Mouse (Mus musculus) G1E (cell line): ENCODE measurements around the gene Prol1. TPM values are rescaled to one million over a fixed set of nuclear protein-coding genes. Genes with fewer than 3 reads are reported as not detected.

Experiments used
- ATAC-seq: 2 replicates; pipeline ENCODE4 v1.8.0; 2016; ENCODE audit warnings: mild to moderate bottlenecking; ENCODE audit not compliant: insufficient number of reproducible peaks, poor library complexity, low FRiP score, severe bottlenecking; ENCODE audit errors: extremely low read depth
- DNase-seq: peaks from one replicate; pipeline ENCODE4 v3.0.0; 2012; ENCODE audit warnings: low spot score
- H3K27me3 ChIP-seq: 2 replicates; pipeline ENCODE4 v1.6.1; 2012; ENCODE audit warnings: mild to moderate bottlenecking, low read length, inconsistent platforms; ENCODE audit not compliant: insufficient read depth
- H3K36me3 ChIP-seq: replicated peaks from 2 replicates; pipeline ENCODE3; 2012; ENCODE audit warnings: mild to moderate bottlenecking, inconsistent platforms
- H3K4me1 ChIP-seq: 2 replicates; pipeline ENCODE4 v1.6.1; 2012; ENCODE audit warnings: low read depth, low read length, inconsistent platforms, mixed read lengths; ENCODE audit not compliant: insufficient read depth
- H3K4me3 ChIP-seq: 2 replicates; pipeline ENCODE4 v1.5.1; 2012; ENCODE audit warnings: low read depth, mild to moderate bottlenecking, inconsistent platforms, low read length, moderate library complexity, mixed read lengths
- H3K9me3 ChIP-seq: replicated peaks from 2 replicates; pipeline ENCODE4 v1.6.1; 2012; ENCODE audit warnings: inconsistent platforms
- CTCF ChIP-seq: IDR thresholded peaks from 2 replicates; pipeline ENCODE4 v1.5.1; 2012; ENCODE audit warnings: low read depth, low read length, inconsistent platforms, mixed read lengths
- GATA1 ChIP-seq: IDR thresholded peaks from 2 replicates; pipeline ENCODE4 v1.6.1; 2012; ENCODE audit warnings: borderline replicate concordance, low read length, inconsistent platforms, mixed read lengths
- GATA2 ChIP-seq: IDR thresholded peaks from 2 replicates; pipeline ENCODE4 v1.6.1; 2012; ENCODE audit warnings: low read depth, low read length, inconsistent platforms, borderline replicate concordance
- POLR2AphosphoS5 ChIP-seq: IDR thresholded peaks from 2 replicates; pipeline ENCODE4 v1.6.1; 2012; ENCODE audit warnings: low read depth, low read length, inconsistent platforms; ENCODE audit not compliant: insufficient replicate concordance
- TAL1 ChIP-seq: conservative IDR thresholded peaks from 2 replicates; pipeline ENCODE4 v1.6.1; 2012; ENCODE audit warnings: low read depth, low read length, inconsistent platforms, mixed read lengths
- polyA plus RNA-seq: library from polyadenylated mRNA; stranded (reverse); fragments of >175 nt; gene quantifications from 2 replicates; pipeline ENCODE4 v1.2.3, GENCODE M21; 2012
- total RNA-seq, 2 experiments: library from RNA; stranded (forward) in 1 of 2; stranded (reverse) in 1 of 2; fragments of 200-1000 nt in 1 of 2; fragments of >200 nt in 1 of 2; fragmentation: Nextera tagmentation in 1 of 2; gene quantifications; 2 replicates each; pipeline ENCODE4 v1.2.3; 2014 to 2017

The Prol1 gene
- total and polyA plus RNA-seq, 3 experiments = not detected

DNA sequence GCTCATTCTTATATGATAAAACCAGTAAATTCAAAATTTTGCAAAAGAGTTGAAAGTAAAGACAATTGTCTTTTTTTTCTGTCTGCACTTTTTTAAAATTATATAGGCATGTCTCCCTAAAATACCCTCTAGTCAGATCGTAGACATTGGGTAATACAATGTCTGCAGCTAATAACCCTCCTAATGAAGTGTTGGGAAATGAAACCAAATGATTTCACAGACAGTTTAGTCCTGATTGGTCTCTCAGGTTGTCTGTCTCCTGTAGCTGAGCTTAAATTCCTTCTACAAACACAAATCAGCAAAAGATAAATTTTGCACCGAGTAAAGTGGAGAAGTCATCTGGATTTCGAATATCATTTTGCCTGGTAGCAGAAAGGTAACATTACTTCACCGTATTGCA is 58.7 kb downstream of the Prol1 start, which contains the start of gene Amtn:
Gene Amtn (plus strand): TSS at position 301 of the 400 bp plus-strand sequence.
- no peaks in the 10 kb centered on the region for H3K9me3 ChIP-seq
- no peak for TF ChIP-seq GATA2
- no peak for TF ChIP-seq GATA1
- TF ChIP-seq POLR2AphosphoS5 = no peak
- no peak for TF ChIP-seq TAL1
- no peak for TF ChIP-seq CTCF
- H3K4me1 ChIP-seq = no peaks in the 10 kb centered on the region
- ATAC-seq = no peak
- no peaks in the 10 kb centered on the region for H3K27me3 ChIP-seq
- no peaks in the 10 kb centered on the region for H3K36me3 ChIP-seq
- no peak within 1 kb of the TSS for H3K4me3 ChIP-seq
- no peak for DNase-seq

Other genes with a start within 250 kb of the Prol1 start
- gene Smr2, start 230.8 kb upstream of the Prol1 start, total RNA-seq (2014; fragmentation: Nextera tagmentation) = not detected in 2 replicates
- 0.23 TPM in 1 of 2 replicates, not detected in the other for gene Smr2, start 230.8 kb upstream of the Prol1 start, total RNA-seq (2017)
- gene Smr2, start 230.8 kb upstream of the Prol1 start, polyA plus RNA-seq = not detected in 2 replicates
- gene Gm11116, start 205.8 kb upstream of the Prol1 start, total RNA-seq (2014; fragmentation: Nextera tagmentation) = not detected in 2 replicates
- gene Gm11116, start 205.8 kb upstream of the Prol1 start, total RNA-seq (2017) = not detected in 2 replicates
- gene Gm11116, start 205.8 kb upstream of the Prol1 start, polyA plus RNA-seq = not detected in 2 replicates
- not detected in 2 replicates for gene Gm11115, start 163.2 kb upstream of the Prol1 start, total RNA-seq (2014; fragmentation: Nextera tagmentation)
- not detected in 2 replicates for gene Gm11115, start 163.2 kb upstream of the Prol1 start, total RNA-seq (2017)
- gene Gm11115, start 163.2 kb upstream of the Prol1 start, polyA plus RNA-seq = not detected in 2 replicates
- gene Gm7714, start 48.4 kb upstream of the Prol1 start, total RNA-seq (2014; fragmentation: Nextera tagmentation) = not detected in 2 replicates
- not detected in 2 replicates for gene Gm7714, start 48.4 kb upstream of the Prol1 start, total RNA-seq (2017)
- gene Gm7714, start 48.4 kb upstream of the Prol1 start, polyA plus RNA-seq = not detected in 2 replicates
- gene Amtn, start 58.8 kb downstream of the Prol1 start, total RNA-seq (2014; fragmentation: Nextera tagmentation) = not detected in 2 replicates
- not detected in 2 replicates for gene Amtn, start 58.8 kb downstream of the Prol1 start, total RNA-seq (2017)
- gene Amtn, start 58.8 kb downstream of the Prol1 start, polyA plus RNA-seq = not detected in 2 replicates
- not detected in 2 replicates for gene Ambn, start 138.7 kb downstream of the Prol1 start, total RNA-seq (2014; fragmentation: Nextera tagmentation)
- gene Ambn, start 138.7 kb downstream of the Prol1 start, total RNA-seq (2017) = not detected in 2 replicates
- not detected in 2 replicates for gene Ambn, start 138.7 kb downstream of the Prol1 start, polyA plus RNA-seq
- gene Enam, start 170.7 kb downstream of the Prol1 start, total RNA-seq (2014; fragmentation: Nextera tagmentation) = not detected in 2 replicates
- 0.06 and 0.11 TPM in 2 replicates for gene Enam, start 170.7 kb downstream of the Prol1 start, total RNA-seq (2017)
- gene Enam, start 170.7 kb downstream of the Prol1 start, polyA plus RNA-seq = not detected in 2 replicates
- gene Jchain, start 210.6 kb downstream of the Prol1 start, total RNA-seq (2014; fragmentation: Nextera tagmentation) = not detected in 2 replicates
- gene Jchain, start 210.6 kb downstream of the Prol1 start, total RNA-seq (2017) = not detected in 2 replicates
- gene Jchain, start 210.6 kb downstream of the Prol1 start, polyA plus RNA-seq = not detected in 2 replicates
- gene Utp3, start 237.2 kb downstream of the Prol1 start, total RNA-seq (2014; fragmentation: Nextera tagmentation) = 77.0 and 96.8 TPM in 2 replicates
- gene Utp3, start 237.2 kb downstream of the Prol1 start, total RNA-seq (2017) = 53.4 and 69.7 TPM in 2 replicates
- gene Utp3, start 237.2 kb downstream of the Prol1 start, polyA plus RNA-seq = 76.1 and 79.6 TPM in 2 replicates
- 11.9 and 14.0 TPM in 2 replicates for gene Rufy3, start 247.7 kb downstream of the Prol1 start, total RNA-seq (2014; fragmentation: Nextera tagmentation)
- 14.7 and 17.0 TPM in 2 replicates for gene Rufy3, start 247.7 kb downstream of the Prol1 start, total RNA-seq (2017)
- 2.5 and 3.1 TPM in 2 replicates for gene Rufy3, start 247.7 kb downstream of the Prol1 start, polyA plus RNA-seq